Mouse (Mus musculus): ENCODE results near the gene Ulk4. TPM values are rescaled to one million over a fixed set of nuclear protein-coding genes. Genes with fewer than 3 reads are reported as not detected.
A peak's percentile ranks its signal among the peaks of the same experiment; 100 is the strongest.

The Ulk4 gene
- polyA plus RNA-seq, 2 experiments: 0.40 to 30.5 TPM

DNA sequence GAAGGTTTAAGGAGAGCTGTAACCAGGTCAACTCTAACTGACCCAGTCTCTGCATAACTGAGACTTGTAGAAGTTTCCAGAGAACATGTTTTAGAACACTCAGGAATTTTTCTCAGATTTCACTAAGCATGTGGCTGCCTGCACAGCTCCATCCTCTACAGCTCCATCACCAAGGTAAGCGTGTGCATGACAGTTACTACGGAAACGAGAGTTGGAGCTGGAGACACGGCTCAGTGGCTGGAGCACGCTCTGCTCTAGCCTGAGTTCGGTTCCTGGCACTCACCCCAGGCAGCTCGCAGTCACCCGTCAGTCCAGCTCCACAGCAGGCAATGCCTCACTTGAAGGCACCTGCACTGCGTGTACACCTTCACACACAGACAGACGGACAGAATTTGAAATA is 175.5 kb downstream of the Ulk4 start:
- no peak overlapping the region for H3K27ac ChIP-seq
- H3K27me3 ChIP-seq (ENCODE audit: control insufficient read depth, insufficient read depth, low read length): no peaks in the 10 kb centered on the region
- TF ChIP-seq CTCF (IDR thresholded peaks at IDR 0.05; ENCODE audit: low read depth): no peak
- TF ChIP-seq EP300 (IDR thresholded peaks at IDR 0.05; ENCODE audit: low read depth): no peak
- WGBS (ENCODE audit: insufficient replicate concordance): 66% methylated on average over 10 of the region's 10 CpGs
- no peaks in the 10 kb centered on the region for H3K36me3 ChIP-seq (replicated peaks; ENCODE audit: control insufficient read depth, insufficient read depth, low read depth)
- no peaks in the 10 kb centered on the region for H3K4me1 ChIP-seq (replicated peaks; ENCODE audit: control insufficient read depth in 2 of 2, insufficient read depth in 2 of 2, low read length in 1 of 2)
- no peaks in the 10 kb centered on the region for H3K9me3 ChIP-seq (ENCODE audit: control insufficient read depth, low read length)
- H3K4me2 ChIP-seq (ENCODE audit: low read depth): no peak overlapping the region
- ATAC-seq (ENCODE audit: insufficient read depth): no peak
- H3K9ac ChIP-seq (replicated peaks): no peak overlapping the region
- no peak for DNase-seq (ENCODE audit: low read depth in 3 of 3, low spot score in 3 of 3)
- H3K4me3 ChIP-seq (ENCODE audit: insufficient read depth in 1 of 2, low read depth in 2 of 2, low read length in 2 of 2): no peak overlapping the region

DNA sequence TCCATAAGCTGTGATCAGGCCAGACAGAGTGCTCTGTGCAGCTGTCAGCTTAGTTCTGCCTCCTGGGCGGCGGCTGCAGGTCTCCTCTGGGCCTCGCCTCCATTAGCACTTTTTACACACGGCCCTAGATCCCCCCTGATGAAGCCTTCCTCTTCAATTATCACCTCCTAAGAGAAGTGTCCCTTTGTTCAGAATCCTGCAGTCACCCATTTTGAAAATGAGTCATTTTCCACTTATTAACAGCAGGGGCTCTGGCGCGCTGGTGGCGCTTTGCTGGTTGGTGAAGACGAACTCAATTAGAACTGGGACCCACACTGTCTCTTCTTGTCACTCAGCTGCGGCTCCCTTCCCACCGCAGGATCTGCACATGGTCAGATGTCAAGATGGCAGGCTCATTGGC is 177.5 kb downstream of the Ulk4 start:
- Histone ChIP-seq H3K9ac (replicated peaks) (no peak overlapping the region), H3K27ac (no peak overlapping the region), H3K9me3 (ENCODE audit: control insufficient read depth, low read length) (no peaks in the 10 kb centered on the region), H3K27me3 (ENCODE audit: control insufficient read depth, insufficient read depth, low read length) (no peaks in the 10 kb centered on the region), H3K4me1 (replicated peaks; ENCODE audit: control insufficient read depth in 2 of 2, insufficient read depth in 2 of 2, low read length in 1 of 2) (no peaks in the 10 kb centered on the region), H3K4me2 (ENCODE audit: low read depth) (no peak overlapping the region), H3K36me3 (replicated peaks; ENCODE audit: control insufficient read depth, insufficient read depth, low read depth) (no peaks in the 10 kb centered on the region), H3K4me3 (ENCODE audit: insufficient read depth in 1 of 2, low read depth in 2 of 2, low read length in 2 of 2) (no peak overlapping the region)
- DNase-seq (ENCODE audit: low read depth in 3 of 3, low spot score in 3 of 3) (no peak), ATAC-seq (ENCODE audit: insufficient read depth) (no peak)
- 72% methylated on average over 10 of the region's 10 CpGs for WGBS (ENCODE audit: insufficient replicate concordance)
- no peak for TF ChIP-seq EP300 (IDR thresholded peaks at IDR 0.05; ENCODE audit: low read depth)
- no peak for TF ChIP-seq CTCF (IDR thresholded peaks at IDR 0.05; ENCODE audit: low read depth)

DNA sequence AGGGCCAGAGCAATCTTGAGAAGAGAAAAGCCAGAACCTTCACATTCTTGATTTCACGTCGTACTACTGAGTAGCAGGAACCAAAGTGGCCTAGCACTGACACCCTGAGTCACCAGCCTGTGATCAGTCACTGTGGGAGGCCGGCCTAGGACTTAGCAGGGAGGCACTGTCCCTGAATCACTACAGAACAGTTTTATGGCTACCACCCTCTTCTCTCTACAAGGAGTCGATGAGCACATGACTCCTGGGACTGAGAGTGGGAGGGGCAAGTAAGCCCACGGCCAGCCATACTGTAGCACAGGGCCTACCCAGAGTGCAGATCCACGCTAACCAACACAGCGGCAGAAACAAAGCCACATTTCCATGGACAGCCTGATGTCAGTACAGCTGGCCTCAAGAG is 183.2 kb downstream of the Ulk4 start:
- Histone ChIP-seq H3K36me3 (replicated peaks; ENCODE audit: control insufficient read depth, insufficient read depth, low read depth) (no peaks in the 10 kb centered on the region), H3K9me3 (ENCODE audit: control insufficient read depth, low read length) (no peaks in the 10 kb centered on the region), H3K9ac (replicated peaks) (no peak overlapping the region), H3K4me1 (replicated peaks; ENCODE audit: control insufficient read depth in 2 of 2, insufficient read depth in 2 of 2, low read length in 1 of 2) (no peaks in the 10 kb centered on the region), H3K4me2 (ENCODE audit: low read depth) (no peak overlapping the region), H3K4me3 (ENCODE audit: insufficient read depth in 1 of 2, low read depth in 2 of 2, low read length in 2 of 2) (no peak overlapping the region), H3K27me3 (ENCODE audit: control insufficient read depth, insufficient read depth, low read length) (no peaks in the 10 kb centered on the region), H3K27ac (no peak overlapping the region)
- ATAC-seq (ENCODE audit: insufficient read depth) (no peak), DNase-seq (ENCODE audit: low read depth in 3 of 3, low spot score in 3 of 3) (no peak)
- TF ChIP-seq EP300 (IDR thresholded peaks at IDR 0.05; ENCODE audit: low read depth) (no peak), CTCF (IDR thresholded peaks at IDR 0.05; ENCODE audit: low read depth) (no peak)
- 63% methylated on average over 7 of the region's 7 CpGs for WGBS (ENCODE audit: insufficient replicate concordance)

DNA sequence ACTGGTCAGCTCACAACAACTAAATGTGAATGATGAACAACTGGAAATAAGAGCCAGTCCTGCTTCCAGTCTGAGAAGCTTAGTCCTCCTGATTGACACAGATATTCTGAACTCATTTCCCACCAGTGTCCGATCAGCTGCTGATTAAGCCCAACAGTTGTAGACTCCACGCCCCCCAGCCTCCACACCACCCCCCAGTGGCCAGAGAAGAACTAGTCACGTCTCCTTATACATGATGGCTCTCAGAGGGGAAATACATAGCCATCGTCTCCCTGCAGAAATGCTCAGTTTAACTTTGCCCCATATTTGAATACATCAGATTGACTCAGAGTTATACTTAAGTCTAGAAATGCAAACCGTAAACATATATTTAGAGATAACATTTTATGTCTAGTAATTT is 184.4 kb downstream of the Ulk4 start:
- ATAC-seq (ENCODE audit: insufficient read depth): no peak
- H3K36me3 ChIP-seq (replicated peaks; ENCODE audit: control insufficient read depth, insufficient read depth, low read depth): no peaks in the 10 kb centered on the region
- no peaks in the 10 kb centered on the region for H3K9me3 ChIP-seq (ENCODE audit: control insufficient read depth, low read length)
- TF ChIP-seq CTCF (IDR thresholded peaks at IDR 0.05; ENCODE audit: low read depth) (peak; percentile 23), EP300 (IDR thresholded peaks at IDR 0.05; ENCODE audit: low read depth) (no peak)
- no peaks in the 10 kb centered on the region for H3K4me1 ChIP-seq (replicated peaks; ENCODE audit: control insufficient read depth in 2 of 2, insufficient read depth in 2 of 2, low read length in 1 of 2)
- no peak overlapping the region for H3K4me3 ChIP-seq (ENCODE audit: insufficient read depth in 1 of 2, low read depth in 2 of 2, low read length in 2 of 2)
- 49% methylated on average over 5 of the region's 5 CpGs for WGBS (ENCODE audit: insufficient replicate concordance)
- no peak overlapping the region for H3K9ac ChIP-seq (replicated peaks)
- no peak overlapping the region for H3K27ac ChIP-seq
- H3K4me2 ChIP-seq (ENCODE audit: low read depth): no peak overlapping the region
- DNase-seq (ENCODE audit: low read depth in 3 of 3, low spot score in 3 of 3): no peak
- H3K27me3 ChIP-seq (ENCODE audit: control insufficient read depth, insufficient read depth, low read length): no peaks in the 10 kb centered on the region

DNA sequence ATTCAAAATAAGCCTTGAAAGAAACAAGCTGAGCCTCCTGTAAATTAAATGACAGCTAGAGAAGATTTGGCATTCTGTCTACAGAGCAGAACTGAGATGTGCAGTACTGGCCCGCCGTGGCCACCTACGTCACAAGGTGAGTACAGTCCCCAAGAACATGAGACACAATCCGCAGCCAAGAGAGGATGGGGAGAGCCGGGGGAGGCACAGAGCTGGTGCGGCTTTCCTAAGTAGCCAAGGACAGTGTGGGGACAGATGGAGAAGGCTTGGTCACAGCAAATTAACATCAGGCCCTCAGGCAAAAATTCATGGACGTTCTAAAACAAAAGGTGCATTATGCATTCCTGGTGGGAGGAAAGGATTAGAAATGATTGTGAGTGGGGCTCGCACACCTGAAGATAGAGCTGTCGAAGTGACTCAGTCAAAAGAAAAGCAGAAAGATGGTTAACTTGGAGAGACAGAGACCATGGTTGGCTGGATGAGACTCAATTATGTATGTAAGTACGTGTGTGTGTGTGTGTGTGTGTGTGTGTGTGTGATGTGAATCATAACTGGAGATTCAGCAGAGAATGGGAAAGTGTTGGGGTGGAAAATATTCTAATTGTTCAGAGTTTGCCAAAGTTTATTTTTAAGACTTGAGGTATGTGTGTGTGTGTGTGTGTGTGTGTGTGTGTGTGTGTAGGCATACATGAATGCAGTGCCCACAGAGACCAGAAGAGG is 185.8 kb downstream of the Ulk4 start:
- H3K27me3 ChIP-seq (ENCODE audit: control insufficient read depth, insufficient read depth, low read length): no peaks in the 10 kb centered on the region
- 73% methylated on average over 10 of the region's 10 CpGs for WGBS (ENCODE audit: insufficient replicate concordance)
- no peak overlapping the region for H3K27ac ChIP-seq
- no peaks in the 10 kb centered on the region for H3K36me3 ChIP-seq (replicated peaks; ENCODE audit: control insufficient read depth, insufficient read depth, low read depth)
- no peak for DNase-seq (ENCODE audit: low read depth in 3 of 3, low spot score in 3 of 3)
- H3K9ac ChIP-seq (replicated peaks): no peak overlapping the region
- H3K9me3 ChIP-seq (ENCODE audit: control insufficient read depth, low read length): no peaks in the 10 kb centered on the region
- no peak for ATAC-seq (ENCODE audit: insufficient read depth)
- TF ChIP-seq CTCF (IDR thresholded peaks at IDR 0.05; ENCODE audit: low read depth) (no peak), EP300 (IDR thresholded peaks at IDR 0.05; ENCODE audit: low read depth) (no peak)
- no peak overlapping the region for H3K4me2 ChIP-seq (ENCODE audit: low read depth)
- H3K4me1 ChIP-seq (replicated peaks; ENCODE audit: control insufficient read depth in 2 of 2, insufficient read depth in 2 of 2, low read length in 1 of 2): no peaks in the 10 kb centered on the region
- no peak overlapping the region for H3K4me3 ChIP-seq (ENCODE audit: insufficient read depth in 1 of 2, low read depth in 2 of 2, low read length in 2 of 2)
